Mouse (Mus musculus) erythroblast, adult 5-6 weeks (primary cell): Measurements from ENCODE around the gene Akap11. TPM values are rescaled to one million over a fixed set of nuclear protein-coding genes. Genes with fewer than 3 reads are reported as not detected.

ENCODE experiments used
- ATAC-seq: replicated peaks from 2 replicates; pipeline ENCODE4 v1.8.0; 2016; ENCODE audit warnings: moderate number of reproducible peaks, mild to moderate bottlenecking, moderate TSS enrichment, inconsistent platforms; ENCODE audit not compliant: poor library complexity, low FRiP score, severe bottlenecking
- total RNA-seq, 2 experiments: library from RNA; stranded (forward) in 1 of 2; stranded (reverse) in 1 of 2; fragments of 150-400 nt in 1 of 2; fragments of 200-764, 138-1000 nt in 1 of 2; gene quantifications; 2 replicates each; pipeline versions ENCODE4 v1.2.3 to v1.2.4; 2015 to 2017; ENCODE audit warnings: low replicate concordance in 2 of 2

Akap11 gene
- total RNA-seq, 2 experiments from 2014 or later = 9.4 to 14.6 TPM

GRCm38 (mm10) chr14:78530256-78530655, 6.4 kb downstream of the Akap11 start:
- ATAC-seq = no peak

- ATAC-seq = no peak
These were observed 7.9 kb downstream of the Akap11 start for GRCm38 (mm10) chr14:78528461-78529425.

DNA sequence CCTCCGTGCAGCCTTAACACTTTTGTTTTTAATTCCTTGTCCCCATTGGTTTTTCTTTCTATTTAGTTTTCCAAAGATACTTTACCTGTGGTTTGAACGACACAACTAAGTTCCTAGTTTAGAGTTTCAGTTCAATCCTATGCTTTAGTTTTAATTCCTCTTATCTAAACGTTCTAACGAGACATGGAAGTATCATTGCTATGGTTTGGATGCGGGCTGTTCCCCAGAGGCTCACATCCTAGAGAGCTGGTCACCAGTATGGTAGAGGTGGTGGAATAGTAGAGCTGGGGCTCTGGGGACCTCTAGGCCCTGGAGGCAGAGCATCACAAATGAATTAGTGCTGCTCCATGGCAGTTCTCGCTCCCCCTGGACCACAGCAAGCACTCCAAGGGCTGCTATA, 9.7 kb downstream of the Akap11 start:
- no peak for ATAC-seq

GRCm38 (mm10) chr14:78526475-78526874, 10.1 kb downstream of the Akap11 start:
- no peak for ATAC-seq

DNA sequence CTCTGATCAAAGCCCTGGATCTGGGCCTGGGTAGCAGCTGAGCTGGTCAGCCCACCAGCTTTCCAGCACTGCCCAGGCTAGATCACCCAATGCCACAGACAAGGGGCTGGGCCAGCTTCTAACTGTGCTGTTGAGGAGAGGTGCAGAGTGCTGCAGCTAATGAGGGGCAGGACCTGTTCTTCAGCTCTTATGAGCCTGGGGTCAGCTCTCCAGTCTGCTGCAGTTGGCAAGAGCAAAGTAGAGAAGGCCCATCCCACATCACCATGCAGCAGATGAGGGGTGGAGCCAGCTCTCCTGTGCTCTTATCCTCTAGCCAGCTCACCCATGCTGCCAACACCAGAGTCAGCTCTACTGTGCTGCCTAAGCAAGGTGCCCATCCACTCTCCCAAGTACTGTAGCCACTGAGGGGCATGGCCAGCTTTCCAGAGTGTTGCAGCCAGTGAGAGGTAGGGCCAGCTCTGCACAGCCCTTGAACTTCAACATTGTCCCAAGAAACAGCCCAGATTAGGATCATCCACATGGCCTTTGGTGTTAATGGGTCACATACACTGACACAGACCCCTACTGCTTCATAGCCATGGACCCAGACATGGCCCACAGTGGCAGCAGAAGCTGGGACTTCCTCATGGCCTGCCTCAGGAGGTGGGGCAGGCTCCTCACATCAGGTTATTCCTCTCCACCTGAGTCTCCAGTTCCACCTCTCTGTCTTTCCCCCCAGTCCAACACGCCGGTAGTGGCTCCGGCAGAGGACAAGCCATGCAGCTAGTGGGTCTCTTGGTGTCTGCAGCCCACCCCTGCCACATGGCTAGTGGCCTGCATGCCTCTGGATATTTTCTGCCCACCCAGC, 10.8 kb downstream of the Akap11 start:
- ATAC-seq = peak; percentile 70

DNA sequence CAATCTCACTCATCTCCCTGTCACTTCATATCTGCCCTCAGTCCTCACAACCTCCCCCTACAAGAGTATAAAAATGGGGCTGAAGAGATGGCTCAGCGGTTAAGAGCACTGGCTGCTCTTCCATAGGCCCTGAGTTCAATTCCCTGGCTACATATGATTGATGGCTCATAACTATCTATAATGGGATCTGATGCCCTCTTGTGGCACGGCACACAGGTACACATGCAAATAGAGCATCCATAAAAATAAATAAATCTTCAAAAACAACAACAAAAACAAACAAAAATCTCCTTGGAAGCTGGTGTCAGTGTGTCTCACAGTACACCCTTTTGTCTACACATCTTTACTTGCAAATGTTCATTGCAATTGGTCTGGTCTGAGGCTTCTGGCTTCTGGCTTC, 11.5 kb downstream of the Akap11 start:
- no peak for ATAC-seq

GRCm38 (mm10) chr14:78510713-78511112, 25.9 kb downstream of the Akap11 start:
- ATAC-seq = no peak

DNA sequence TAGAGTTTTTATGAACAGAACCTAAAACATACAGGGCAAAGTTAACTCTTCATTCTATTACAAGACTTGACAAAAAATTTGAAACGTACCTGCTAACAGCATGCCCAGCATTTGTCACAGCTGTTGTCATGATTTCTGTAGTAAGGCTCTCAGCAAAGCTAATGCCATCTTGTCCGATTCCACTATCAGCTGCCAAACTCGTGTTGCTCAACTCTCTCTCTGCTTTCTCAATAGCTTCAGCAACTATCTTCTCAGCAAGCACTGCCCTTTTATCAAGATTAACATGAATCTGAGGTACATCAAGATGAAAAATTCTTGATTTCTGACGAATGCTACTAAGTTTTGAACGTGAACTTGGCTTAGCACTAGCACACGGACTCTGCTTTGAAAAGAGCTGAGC, 26.8 kb downstream of the Akap11 start:
- no peak for ATAC-seq

DNA sequence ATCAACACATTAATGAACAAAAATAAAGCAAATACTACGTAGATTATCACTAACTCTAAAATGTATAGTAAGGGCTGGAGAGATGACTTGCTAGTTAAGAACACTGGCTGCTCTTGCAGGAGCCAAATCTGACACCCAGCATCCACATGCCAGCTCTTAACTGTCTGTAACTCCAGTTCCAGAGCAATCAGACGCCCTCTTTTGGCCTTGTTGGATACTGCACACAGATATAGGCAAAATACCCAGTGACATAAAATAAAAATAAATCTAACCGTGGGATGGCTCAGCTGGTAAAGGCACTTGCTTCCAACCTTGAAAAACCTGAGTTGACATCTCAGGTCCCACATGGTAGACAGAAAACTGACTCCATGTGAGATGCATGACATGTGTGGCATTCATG, 36.0 kb downstream of the Akap11 start:
- no peak for ATAC-seq

- peak; percentile 59 for ATAC-seq
These were observed 39.9 kb downstream of the Akap11 start for GRCm38 (mm10) chr14:78496691-78497090.

- peak; percentile 78 for ATAC-seq
These were observed 41.4 kb downstream of the Akap11 start for GRCm38 (mm10) chr14:78495241-78495640.

GRCm38 (mm10) chr14:78492602-78493001, 44.0 kb downstream of the Akap11 start:
- ATAC-seq = no peak

DNA sequence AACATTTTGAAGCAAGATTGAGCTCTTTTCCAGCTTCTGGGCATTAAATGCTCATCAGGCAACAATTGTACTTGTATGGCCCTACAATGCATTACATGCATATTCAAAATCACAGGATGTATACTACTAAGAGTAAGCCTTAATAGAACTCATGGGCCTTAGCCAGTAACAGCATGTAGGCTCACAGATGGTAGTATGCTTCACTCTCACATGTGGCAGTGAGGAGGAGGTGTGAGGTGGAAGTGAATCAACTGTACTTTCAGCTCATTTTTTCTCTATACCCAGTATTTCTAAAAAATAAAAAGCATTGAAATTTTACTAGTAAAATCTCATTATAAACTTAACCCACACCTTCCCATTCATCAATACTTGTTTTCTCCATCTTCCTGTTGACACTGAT, 45.2 kb downstream of the Akap11 start:
- ATAC-seq = no peak

GRCm38 (mm10) chr14:78482385-78483231, 54.0 kb downstream of the Akap11 start:
- peak; percentile 25; the same call in 1 of the 2 replicates for ATAC-seq

DNA sequence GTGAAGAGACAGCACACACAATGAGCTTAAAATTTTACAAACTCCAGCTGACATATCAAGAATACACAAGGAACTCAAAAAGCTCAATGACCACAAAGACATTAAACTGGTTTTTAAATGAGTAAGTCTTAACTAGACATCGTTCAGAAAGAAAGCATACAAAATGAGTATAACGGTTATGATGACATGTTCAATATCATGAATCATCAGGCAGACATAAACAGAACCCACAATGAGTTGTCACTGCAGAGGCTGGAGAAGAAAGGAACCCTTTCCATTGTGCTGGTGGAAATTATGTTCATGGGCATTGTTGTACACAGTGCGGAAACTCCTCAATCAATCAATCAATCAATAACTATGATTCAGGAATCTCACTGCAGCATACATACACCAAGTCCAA, 62.5 kb downstream of the Akap11 start:
- no peak for ATAC-seq

- ATAC-seq = no peak
These were observed 65.9 kb downstream of the Akap11 start for GRCm38 (mm10) chr14:78470714-78471113.

DNA sequence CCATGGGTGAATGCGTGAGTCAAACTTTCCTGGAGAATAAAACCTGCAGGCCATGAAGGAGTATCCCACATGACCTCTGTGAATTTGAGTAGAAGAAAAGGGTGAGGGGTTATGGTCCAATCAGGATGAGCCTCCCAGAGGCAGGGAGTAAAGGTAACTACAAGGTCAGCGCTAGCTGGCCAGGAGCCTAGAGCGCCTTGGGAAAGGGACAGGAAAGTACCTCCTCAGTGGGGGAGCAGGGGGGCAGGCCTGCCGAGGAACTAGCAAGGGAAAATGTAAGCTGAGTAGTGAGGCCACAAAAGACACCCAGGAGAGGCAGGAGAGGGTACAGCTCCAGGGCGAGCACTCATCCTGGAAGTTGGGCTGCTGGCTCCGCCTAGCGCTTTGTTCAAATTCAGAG, 67.6 kb downstream of the Akap11 start:
- ATAC-seq = no peak

DNA sequence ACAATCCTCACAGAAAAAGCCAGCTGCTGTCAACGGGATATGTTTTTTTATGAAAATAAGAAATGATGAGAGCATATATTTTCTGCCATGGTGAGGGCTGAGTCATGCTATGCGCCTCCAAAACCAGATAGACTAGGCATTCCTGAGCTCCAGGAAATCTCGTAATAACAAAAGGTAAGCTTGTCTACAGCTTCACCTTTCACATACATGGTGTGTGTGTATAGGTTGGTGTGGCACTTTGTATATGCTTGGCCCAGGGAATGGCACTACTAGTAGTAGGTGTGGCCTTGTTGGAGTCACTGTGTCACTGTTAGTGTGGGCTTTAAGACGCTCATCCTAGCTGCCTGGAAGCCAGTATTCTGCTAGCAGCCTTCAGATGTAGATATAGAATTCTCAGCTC, 68.6 kb downstream of the Akap11 start:
- ATAC-seq = no peak

- no peak for ATAC-seq
These were observed 72.3 kb downstream of the Akap11 start for GRCm38 (mm10) chr14:78464353-78464752.

- ATAC-seq = no peak
These were observed 77.5 kb downstream of the Akap11 start for GRCm38 (mm10) chr14:78459121-78459520.
